Mouse (Mus musculus) heart, postnatal 4 days (tissue): ENCODE measurements around the gene Cmklr1. TPM values are rescaled to one million over a fixed set of nuclear protein-coding genes. Genes with fewer than 3 reads are reported as not detected.

ENCODE experiments used
- DNase-seq: peaks from one replicate; pipeline ENCODE4 v3.0.0; 2021
- total RNA-seq, 2 experiments: library from RNA; stranded (reverse); gene quantifications; 2 replicates each; pipeline ENCODE4 v1.2.3; 2021

Cmklr1 gene
- 10 to 100 TPM; 12.6 to 14.6 TPM for total RNA-seq

DNA sequence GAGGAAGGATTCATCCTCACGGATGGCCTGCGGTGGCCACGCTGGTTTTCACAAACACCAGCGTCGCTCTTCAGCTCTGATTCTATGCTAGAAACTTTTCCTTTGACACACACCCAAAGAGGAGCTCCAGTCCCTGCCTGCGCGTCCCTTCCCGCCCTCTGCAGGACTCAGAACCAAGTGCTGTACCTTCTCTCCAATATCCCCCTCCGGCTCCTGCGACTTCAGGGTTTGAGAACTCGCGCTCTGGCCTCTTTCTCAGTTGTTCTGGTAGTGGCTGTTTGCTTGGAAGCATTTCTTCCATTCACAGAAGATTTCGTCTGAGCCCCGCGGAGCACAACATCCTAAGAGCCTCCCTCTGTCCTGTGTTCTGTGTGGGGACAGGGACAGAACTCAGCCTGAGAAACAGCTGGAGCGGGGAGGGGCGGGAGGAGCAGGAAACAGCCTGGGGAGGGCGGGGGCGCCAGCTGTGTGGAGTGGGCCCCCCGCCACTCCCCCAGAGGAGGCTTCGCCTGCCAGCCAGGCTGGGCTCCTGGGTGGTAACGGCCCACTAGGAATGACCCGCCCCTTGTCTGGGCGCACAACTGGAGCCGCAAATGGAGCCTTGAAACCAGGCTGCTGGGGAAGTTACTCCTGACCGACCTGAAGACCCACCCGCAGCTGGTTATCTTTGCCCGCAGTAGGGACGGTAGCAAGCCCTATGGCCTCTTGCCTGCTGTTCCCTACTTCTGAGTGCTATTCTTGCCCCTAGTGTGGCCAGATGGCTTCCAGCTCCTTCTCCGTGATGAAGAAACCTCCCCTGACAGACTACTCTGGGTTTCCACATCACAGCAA lies at the start of gene Cmklr1:
Gene Cmklr1, minus strand, starts transcription at position 392 of the 831 bp plus-strand sequence.
- peak; percentile 67 for DNase-seq

GRCm38 (mm10) chr5:113694415-113694814 lies 44.2 kb upstream of the Cmklr1 start:
- no peak for DNase-seq

DNA sequence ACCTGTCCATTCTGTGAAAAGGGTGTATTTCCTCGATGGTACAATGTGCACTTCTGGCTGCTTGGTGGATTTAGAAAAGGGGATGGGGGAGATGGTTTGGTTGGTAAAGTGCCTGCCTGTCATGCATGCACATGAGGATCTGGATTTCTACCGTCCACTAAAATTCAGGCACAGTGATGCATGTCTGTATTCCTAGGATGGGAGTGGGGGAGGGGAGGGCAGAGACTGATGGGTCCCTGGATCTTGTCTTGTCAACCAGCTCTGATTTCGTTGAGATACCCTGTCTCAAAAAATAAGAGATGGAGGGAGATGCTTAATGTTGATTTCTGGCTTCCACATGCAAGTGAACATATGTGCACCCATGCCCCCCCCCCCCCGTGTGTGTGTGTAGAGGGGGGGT lies 43.8 kb upstream of the Cmklr1 start:
- no peak for DNase-seq

DNA sequence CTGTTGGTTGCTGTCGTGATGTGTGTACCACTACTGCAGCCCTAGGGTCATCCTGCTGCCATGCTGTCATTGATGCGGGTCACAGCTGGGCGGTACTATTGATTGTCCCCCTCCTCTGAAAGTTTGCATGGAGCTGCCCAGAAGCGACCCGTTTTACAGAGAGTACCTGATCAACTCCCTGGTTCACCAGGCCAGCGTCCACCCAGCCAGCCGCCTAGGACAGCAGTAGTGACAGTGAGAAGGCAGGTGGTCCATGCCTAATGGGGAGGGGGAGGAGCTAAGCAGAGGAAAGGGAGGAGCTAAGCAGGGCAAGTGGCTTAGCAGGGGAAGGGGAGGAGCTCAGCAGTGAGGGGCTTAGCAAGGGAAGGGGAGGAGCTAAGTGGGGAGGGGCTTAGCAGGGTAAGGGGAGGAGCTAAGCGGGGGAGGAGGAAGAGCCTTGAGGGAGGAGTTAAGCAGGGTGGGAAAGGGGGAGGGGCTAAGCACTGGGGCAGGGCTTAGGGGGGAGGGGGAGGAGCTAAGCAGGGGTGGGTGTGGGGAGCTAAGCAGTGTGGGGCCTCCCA lies 43.0 kb upstream of the Cmklr1 start:
- no peak for DNase-seq

DNA sequence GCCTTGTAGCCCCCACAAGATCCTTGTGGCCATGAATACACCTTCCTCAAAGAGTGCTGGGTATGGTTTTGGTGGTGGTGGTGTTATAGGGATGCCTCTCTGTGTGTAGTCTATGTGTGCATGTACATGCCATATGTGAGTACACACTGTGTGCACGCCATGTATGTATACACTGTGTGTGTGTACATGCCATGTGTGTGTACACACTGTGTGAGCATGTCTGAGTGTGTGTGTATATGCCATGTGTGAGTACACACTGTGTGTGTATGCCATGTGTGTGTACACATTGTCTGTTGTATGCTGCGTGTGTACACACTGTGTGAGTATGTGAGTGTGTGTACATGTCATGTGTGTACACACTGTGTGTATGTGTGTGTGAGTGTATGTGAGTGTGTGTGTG lies 40.6 kb upstream of the Cmklr1 start:
- DNase-seq: no peak

- no peak for DNase-seq
Observed at GRCm38 (mm10) chr5:113690069-113690548, 39.9 kb upstream of the Cmklr1 start.

DNA sequence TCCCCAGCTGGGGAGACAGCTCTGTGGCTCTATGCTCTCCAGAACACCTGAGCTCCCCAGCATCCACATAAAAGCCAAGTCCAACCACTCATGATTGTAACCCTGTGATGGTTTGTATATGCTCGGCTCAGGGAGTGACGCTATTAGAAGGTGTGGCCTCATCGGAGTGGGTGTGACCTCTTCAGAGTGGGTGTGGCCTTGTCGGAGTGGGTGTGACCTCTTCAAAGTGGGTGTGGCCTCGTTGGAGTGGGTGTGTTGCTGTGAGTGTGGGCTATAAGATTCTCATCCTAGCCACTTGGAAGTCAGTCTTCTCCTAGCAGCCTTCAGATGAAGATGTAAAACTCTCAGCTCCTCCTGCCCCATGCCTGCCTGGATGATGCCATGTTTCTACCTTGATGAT lies 37.3 kb upstream of the Cmklr1 start:
- DNase-seq: no peak

DNA sequence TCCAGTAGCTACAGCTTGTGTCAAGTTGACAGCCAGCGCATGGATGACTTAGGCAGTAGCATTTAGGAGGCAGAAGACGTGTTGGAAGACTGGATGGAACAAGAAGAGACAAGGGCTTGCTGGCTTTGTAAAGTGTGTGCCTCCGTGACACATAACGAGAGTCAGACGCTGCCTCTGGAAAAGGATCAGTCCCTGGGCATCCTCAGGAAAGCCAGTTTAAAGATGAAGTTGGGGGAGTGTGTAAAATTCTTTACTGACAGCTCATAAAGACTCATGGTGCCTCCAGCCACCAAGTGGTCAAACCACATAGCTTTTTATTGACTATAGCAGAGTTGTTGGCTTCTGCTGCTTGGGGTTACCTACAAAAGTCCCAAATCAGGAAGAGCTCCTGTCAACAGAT lies 35.2 kb upstream of the Cmklr1 start:
- DNase-seq: no peak

- no peak for DNase-seq
Observed at GRCm38 (mm10) chr5:113683246-113683645, 33.0 kb upstream of the Cmklr1 start.

DNA sequence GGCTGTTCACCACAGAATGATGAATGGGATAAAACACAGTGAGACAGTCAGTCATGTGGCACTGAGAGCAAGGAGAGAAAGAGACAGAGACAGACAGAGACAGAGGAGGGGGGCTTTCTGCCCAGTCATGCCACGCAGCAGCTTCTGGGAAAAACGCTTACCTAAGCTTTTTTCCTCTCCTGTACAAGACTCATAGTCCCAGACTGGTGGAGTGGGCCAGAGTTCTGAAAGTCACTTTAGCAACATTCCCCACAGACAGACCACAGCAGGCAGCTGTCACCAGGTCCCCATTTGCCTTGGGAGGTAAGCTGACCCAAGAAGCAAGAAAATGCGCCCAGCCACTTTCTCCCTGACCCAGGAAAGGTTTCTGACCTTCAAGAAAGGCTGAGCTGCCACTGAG lies 32.2 kb upstream of the Cmklr1 start:
- DNase-seq: no peak

GRCm38 (mm10) chr5:113681219-113681618 lies 31.0 kb upstream of the Cmklr1 start:
- DNase-seq: no peak

GRCm38 (mm10) chr5:113679509-113679908 lies 29.3 kb upstream of the Cmklr1 start:
- no peak for DNase-seq

DNA sequence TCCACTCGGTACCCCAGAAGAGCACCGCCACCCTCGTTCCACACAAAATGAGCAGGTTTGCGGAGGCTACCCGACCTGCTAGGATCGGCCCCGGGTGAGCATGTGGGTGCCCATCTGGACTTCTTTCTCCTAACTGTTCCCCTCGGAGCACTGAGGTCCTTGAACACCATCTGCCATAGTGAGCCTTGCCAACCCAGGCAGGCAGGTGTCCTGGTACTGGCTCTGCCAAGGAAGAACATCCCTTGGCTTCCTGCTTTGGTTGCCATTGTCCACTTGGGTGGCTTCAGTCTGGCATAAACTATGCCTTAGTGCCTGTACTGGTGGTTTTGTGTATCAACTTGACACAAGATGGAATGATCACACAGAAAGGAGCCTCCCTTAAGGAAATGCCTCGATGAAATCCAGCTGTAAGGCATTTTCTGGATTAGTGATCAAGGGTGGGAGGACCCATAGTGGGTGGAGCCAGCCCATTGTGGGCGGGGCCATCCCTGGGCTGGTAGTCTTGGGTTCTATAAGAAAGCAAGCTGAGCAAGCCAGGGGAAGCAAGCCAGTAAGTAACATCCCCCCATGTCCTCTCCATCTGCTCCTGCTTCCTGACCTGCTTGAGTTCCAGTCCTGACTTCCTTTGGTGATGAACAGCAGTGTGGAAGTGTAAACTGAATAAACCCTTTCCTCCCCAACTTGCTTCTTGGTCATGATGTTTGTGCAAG lies 28.7 kb upstream of the Cmklr1 start:
- DNase-seq: no peak

GRCm38 (mm10) chr5:113677541-113677940 lies 27.3 kb upstream of the Cmklr1 start:
- DNase-seq: no peak

DNA sequence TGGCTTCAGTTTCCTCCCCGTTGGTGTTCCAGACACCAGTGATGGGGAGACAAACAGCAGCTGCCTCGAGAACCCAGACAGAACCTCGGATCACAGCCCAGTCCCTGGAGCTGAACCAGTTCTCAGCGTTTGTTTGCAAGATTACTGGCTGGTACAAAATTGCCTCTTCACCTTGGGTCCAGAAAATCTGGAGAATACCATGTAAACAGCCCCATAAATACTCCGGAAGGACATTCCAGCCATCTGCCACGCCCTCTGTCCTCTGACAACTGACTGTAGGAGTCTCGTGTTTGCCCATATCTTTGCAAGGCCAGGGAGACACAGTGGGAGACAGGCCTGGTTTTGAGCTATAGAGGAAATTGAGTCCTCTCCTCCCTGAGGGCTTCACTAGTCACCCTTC lies 24.6 kb upstream of the Cmklr1 start:
- DNase-seq: no peak

DNA sequence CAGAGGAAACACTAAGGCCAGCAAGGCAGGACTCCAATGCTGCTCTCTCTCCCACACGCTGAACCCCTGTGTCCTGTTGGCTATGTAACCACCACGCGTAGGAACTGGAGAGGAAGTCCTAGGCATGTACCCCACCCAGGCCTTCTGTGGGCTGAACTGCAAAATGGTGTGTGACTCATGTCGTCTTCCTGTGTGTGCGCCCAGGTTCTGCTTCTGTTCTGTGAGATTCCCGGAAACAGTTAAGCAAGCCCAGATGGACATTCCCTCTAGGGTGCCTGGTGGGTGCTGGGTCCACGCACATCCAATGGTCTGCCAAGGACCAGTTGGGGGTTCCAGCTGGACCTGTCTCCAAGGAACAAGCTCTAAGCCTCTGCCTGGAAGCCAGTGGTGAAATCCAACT lies 22.2 kb upstream of the Cmklr1 start:
- DNase-seq: peak; percentile 29

DNA sequence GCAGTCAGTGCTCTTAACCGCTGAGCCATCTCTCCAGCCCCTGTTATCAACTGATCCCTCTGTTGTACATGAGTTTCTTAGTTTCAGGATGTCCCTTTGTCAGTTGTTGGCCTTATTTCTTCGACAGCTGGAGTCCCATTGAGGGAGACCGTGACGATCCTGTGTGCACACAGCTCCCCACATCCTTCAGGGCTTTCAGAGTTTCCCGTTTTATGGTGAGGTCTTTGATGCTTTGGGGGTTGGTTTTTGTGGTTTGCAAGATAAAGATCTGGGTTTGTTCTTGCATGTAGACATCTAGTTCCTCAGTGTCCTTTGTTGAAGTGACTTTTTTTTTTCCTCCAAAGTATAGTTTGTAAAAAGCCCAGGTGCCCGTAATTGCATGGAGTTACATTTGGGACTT lies 20.4 kb upstream of the Cmklr1 start:
- DNase-seq: no peak

DNA sequence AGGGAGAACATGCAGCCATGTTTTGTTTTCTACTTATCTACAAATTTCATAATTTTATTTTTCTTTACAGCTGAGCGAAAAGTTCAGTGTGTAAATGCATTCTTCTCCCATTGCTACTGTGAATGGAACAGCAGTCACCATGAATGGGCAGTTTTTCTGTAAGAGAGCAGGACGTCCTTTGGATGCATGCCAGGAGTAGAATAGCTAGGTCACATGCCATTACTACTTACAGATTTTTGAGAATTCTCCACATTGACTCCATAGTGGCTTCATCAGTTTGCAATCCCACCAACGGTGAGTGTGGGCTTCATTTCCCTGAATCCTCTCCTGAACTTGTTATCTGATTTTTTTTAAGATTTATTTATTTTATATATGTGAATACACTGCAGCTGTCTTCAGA lies 19.9 kb upstream of the Cmklr1 start:
- no peak for DNase-seq

DNA sequence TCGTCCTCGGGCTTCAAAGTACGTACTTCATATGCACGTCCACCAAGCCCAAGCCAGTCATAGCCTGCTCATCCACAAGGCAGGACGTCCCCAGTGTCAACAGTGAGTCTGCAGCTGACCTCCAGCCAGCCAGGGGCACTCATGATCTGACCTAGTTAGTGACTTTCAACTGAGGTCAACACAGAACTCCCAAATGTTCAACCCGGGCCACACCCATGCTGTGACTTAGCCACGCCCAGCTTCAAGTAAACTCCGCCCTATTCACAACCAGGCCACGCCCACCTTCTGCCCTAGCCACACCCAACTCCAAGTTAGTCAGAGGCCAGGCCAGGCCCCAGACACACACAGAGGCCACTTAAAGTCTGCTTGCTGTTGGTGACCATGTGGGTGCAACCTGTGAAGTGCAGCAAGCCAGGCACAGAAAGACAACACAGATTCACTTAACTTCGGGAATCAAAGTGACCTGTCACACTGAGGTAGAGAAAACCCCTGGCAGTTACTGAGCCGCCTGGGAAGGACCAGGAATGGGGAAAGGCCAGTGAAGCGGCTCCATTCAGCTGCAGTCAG lies 14.5 kb upstream of the Cmklr1 start:
- no peak for DNase-seq

DNA sequence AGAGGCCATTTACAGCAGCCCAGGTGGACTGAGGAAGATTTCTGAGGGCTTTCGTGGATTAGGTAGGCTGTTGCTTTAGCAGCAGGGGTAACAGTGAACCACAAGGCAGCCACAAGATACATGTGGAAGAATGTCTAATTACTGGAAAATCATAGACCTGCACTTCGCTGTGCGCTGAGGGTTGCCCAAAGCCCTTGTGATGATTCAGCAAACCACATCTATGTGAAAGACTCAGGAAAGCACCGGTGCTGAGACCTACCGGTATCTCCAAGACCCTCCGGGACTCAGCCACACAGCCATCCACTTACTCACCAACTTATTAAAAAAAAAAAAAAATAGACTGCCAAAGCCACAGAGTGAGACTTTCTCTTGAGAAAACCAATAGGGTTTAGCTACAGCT lies 13.9 kb upstream of the Cmklr1 start:
- DNase-seq: no peak

DNA sequence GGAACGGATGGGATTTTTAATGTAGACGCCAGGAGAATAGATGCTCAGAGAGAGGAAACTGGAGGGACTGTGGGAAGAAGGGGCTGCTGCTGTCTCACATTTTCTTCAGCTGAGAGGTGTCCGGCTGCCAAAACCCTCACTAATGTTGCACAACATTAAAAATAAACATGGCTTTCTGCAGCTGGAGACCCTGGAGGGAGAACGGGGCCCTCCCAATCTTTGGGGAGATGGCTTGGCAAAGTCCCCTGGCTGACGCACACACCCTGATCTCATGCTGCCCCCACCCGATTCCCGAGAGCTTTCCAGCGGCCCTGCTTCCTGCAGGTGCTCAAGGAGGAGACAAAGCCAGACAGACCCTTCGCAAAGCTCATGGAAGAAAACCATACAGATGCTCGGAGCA lies 10.6 kb upstream of the Cmklr1 start:
- DNase-seq: peak; percentile 80

DNA sequence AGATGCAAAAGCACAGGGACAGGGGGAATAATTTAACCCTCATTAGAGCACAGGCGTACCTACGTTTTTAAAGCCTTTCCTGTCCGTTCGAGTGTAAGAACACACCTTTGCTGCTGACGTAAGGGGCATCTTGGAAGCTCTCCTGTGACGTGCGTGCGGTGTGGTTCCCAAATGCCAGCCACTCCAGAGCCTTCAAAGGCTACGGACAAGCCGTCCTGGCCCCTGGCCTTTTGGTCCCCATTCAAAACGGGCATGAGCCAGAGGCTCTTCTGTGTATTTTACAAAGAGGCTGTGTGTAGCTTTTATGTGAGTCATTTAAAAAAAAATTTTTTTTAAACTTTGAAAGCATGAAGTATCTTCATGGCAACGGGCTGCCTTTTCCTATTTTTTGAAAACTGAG lies 4.6 kb upstream of the Cmklr1 start:
- no peak for DNase-seq

GRCm38 (mm10) chr5:113654206-113654605 lies 4.0 kb upstream of the Cmklr1 start:
- DNase-seq: no peak
